In the genomic region with DNA sequence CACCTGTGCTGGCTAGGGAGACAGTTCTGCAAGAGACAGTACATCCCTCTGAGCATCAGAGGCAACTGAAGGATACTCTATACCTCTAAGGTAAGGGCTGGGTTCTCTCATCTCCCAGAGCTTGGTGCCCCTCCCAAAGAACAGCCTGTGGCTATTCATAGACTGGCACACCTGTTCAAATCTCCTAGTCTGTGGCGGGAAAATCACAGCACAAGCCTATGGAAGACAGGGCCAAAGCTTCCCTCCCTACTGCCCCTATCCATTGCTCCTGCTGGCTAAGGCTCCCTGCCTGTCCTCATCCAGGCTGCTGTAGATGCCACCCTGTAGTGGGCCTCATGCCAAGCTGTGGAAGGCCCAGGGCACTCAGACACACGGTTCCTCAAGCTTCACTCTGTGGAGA, we compare ENCODE assay signal across 14 mouse cellular contexts. TPM values are rescaled to one million over a fixed set of nuclear protein-coding genes. Genes with fewer than 3 reads are reported as not detected.
DNase-seq lines count a peak whose midpoint lies in the region; ATAC-seq and TF ChIP-seq lines count a peak whose summit lies in the region.
"Had no signal": no experiment of that assay in that cellular context is flagged by ENCODE, and none has a peak within 500 bp of the region (broad histone marks: within the 10 kb centered on the region; RNA-seq: fewer than 3 reads in every experiment).

No protein-coding gene starts in this region.

- DNase-seq in heart, postnatal 36 days = no peak
- no peak for DNase-seq in embryonic facial prominence, embryonic 10.5 days (ENCODE audit: low spot score)
- no peak for DNase-seq in limb, embryonic 14.5 days (ENCODE audit: low spot score)
- no peak for DNase-seq in layer of hippocampus, adult 8-10 months (ENCODE audit: low spot score in 2 of 2)
- no peak for DNase-seq in frontal cortex, postnatal 14 days (ENCODE audit: low spot score in 2 of 2)
- no peak for DNase-seq in right cerebral cortex, postnatal 4 days
- DNase-seq: cerebellum, adult 9-10 months; gastrocnemius, postnatal 14 days; kidney, postnatal 10 days had no signal

- no peak for TF ChIP-seq POLR2A in limb, embryonic 14.5 days (IDR thresholded peaks at IDR 0.05; ENCODE audit: borderline replicate concordance, extremely low read depth, insufficient read depth, insufficient read length)

- peak overlapping the region; percentile 26; the same call in 1 of the 2 replicates for H3K4me2 ChIP-seq in heart, embryonic 15.5 days
- peak overlapping the region; percentile 76; the same call in 1 of the 2 replicates for H3K4me2 ChIP-seq in forebrain, embryonic 13.5 days
- H3K4me2 ChIP-seq in limb, embryonic 14.5 days (replicated peaks; ENCODE audit: low read depth, low read length, severe bottlenecking) = no peak overlapping the region
- H3K4me2 ChIP-seq: liver, embryonic 15.5 days had no signal

- intact Hi-C loops in heart, postnatal 36 days (cut with DNase I) = no loop called here

- peak overlapping the region; percentile 86 for H3K27ac ChIP-seq in heart, embryonic 15.5 days
- H3K27ac ChIP-seq in embryonic facial prominence, embryonic 10.5 days (replicated peaks) = peak overlapping the region; percentile 88
- H3K27ac ChIP-seq in forebrain, embryonic 13.5 days = peak overlapping the region; percentile 99
- 0 out of 2 replicates have a peak overlapping the region, but pooled peaks have one; percentile 1 for H3K27ac ChIP-seq in limb, embryonic 14.5 days (replicated peaks; ENCODE audit: low read depth, low read length)
- H3K27ac ChIP-seq: liver, embryonic 15.5 days had no signal

- peaks cover 98% of the 10 kb centered on the region for H3K4me1 ChIP-seq in heart, embryonic 15.5 days (replicated peaks)
- peaks cover 100% of the 10 kb centered on the region for H3K4me1 ChIP-seq in embryonic facial prominence, embryonic 10.5 days
- H3K4me1 ChIP-seq in forebrain, embryonic 13.5 days = peaks cover 100% of the 10 kb centered on the region
- peaks cover 58% of the 10 kb centered on the region for H3K4me1 ChIP-seq in limb, embryonic 14.5 days (ENCODE audit: control insufficient read depth, insufficient read depth, low read length)

- no peak overlapping the region for H3K9ac ChIP-seq in heart, embryonic 15.5 days
- H3K9ac ChIP-seq in forebrain, embryonic 13.5 days = peak overlapping the region; percentile 60; the same call in 1 of the 2 replicates
- no peak overlapping the region for H3K9ac ChIP-seq in limb, embryonic 14.5 days (ENCODE audit: low read depth, low read length, severe bottlenecking)
- H3K9ac ChIP-seq: liver, embryonic 15.5 days had no signal

- H3K27me3 ChIP-seq in heart, embryonic 15.5 days = peaks cover 3% of the 10 kb centered on the region; the same call in 1 of the 2 replicates
- peaks cover 16% of the 10 kb centered on the region; the same call in 1 of the 2 replicates for H3K27me3 ChIP-seq in embryonic facial prominence, embryonic 10.5 days (replicated peaks; ENCODE audit: low read depth, poor library complexity, severe bottlenecking)
- H3K27me3 ChIP-seq in forebrain, embryonic 13.5 days = no peaks in the 10 kb centered on the region
- H3K27me3 ChIP-seq in limb, embryonic 14.5 days (ENCODE audit: control insufficient read depth, insufficient read depth, low read length) = no peaks in the 10 kb centered on the region
- H3K27me3 ChIP-seq: CH12.LX had no signal

- no peaks in the 10 kb centered on the region for H3K36me3 ChIP-seq in heart, embryonic 15.5 days
- H3K36me3 ChIP-seq in embryonic facial prominence, embryonic 10.5 days (replicated peaks) = peaks cover 63% of the 10 kb centered on the region
- H3K36me3 ChIP-seq in forebrain, embryonic 13.5 days (ENCODE audit: poor library complexity, severe bottlenecking) = peaks cover 48% of the 10 kb centered on the region
- 0 out of 2 replicates have a peak, but pooled peaks cover 2% of the 10 kb centered on the region for H3K36me3 ChIP-seq in limb, embryonic 14.5 days (ENCODE audit: control insufficient read depth, insufficient read depth, low read length)

- 67% methylated on average over 2 of the region's 2 CpGs for WGBS in heart, embryonic 15.5 days
- 89% methylated on average over 2 of the region's 2 CpGs for WGBS in embryonic facial prominence, embryonic 10.5 days
- WGBS in forebrain, embryonic 13.5 days = 55% methylated on average over 2 of the region's 2 CpGs
- WGBS in limb, embryonic 14.5 days = 78% methylated on average over 2 of the region's 2 CpGs

- no peaks in the 10 kb centered on the region for H3K9me3 ChIP-seq in heart, embryonic 15.5 days (replicated peaks)
- H3K9me3 ChIP-seq in embryonic facial prominence, embryonic 10.5 days = no peaks in the 10 kb centered on the region
- no peaks in the 10 kb centered on the region for H3K9me3 ChIP-seq in forebrain, embryonic 13.5 days (replicated peaks)
- no peaks in the 10 kb centered on the region for H3K9me3 ChIP-seq in limb, embryonic 14.5 days (ENCODE audit: control insufficient read depth, low read length)
- H3K9me3 ChIP-seq: liver, embryonic 15.5 days had no signal

- H3K4me3 ChIP-seq in heart, embryonic 15.5 days = no peak overlapping the region
- no peak overlapping the region; the same call in 1 of the 2 replicates for H3K4me3 ChIP-seq in embryonic facial prominence, embryonic 10.5 days
- no peak overlapping the region for H3K4me3 ChIP-seq in forebrain, embryonic 13.5 days
- no peak overlapping the region for H3K4me3 ChIP-seq in limb, embryonic 14.5 days (replicated peaks; ENCODE audit: low read length)
- H3K4me3 ChIP-seq: left cerebral cortex, adult 2 months; liver, embryonic 15.5 days had no signal

- no peak for ATAC-seq in heart, embryonic 15.5 days (replicated peaks; ENCODE audit: insufficient number of reproducible peaks, insufficient read depth, low FRiP score, low read depth)
- ATAC-seq in forebrain, embryonic 13.5 days = no peak
- no peak for ATAC-seq in limb, embryonic 14.5 days (ENCODE audit: low FRiP score, low read depth)

RNA-seq across cellular contexts. Expression of a gene that starts 20.8 kb away (rescaled TPM):
- 10.8 and 24.2 TPM in 2 replicates for polyA plus RNA-seq in heart, embryonic 15.5 days (2015; fragmentation: Nextera tagmentation; extraction: Ambion mirVana)
- total RNA-seq in heart, postnatal 36 days (2021) = 10 to 100 TPM; 29.5 to 34.0 TPM
- polyA plus RNA-seq in embryonic facial prominence, embryonic 10.5 days (2016; fragmentation: Nextera tagmentation; extraction: Ambion mirVana) = 17.1 and 20.3 TPM in 2 replicates
- polyA plus RNA-seq in forebrain, embryonic 13.5 days (2015; fragmentation: Nextera tagmentation; extraction: Ambion mirVana) = 28.1 and 32.8 TPM in 2 replicates
- 28.1 and 40.2 TPM in 2 replicates for polyA plus RNA-seq in limb, embryonic 14.5 days (2012; rRNA removed)
- polyA plus RNA-seq in limb, embryonic 14.5 days (2014; fragmentation: Nextera tagmentation; extraction: Ambion mirVana) = 44.5 and 47.0 TPM in 2 replicates
- 10 to 100 TPM; 31.0 to 36.2 (median 34.2) TPM for total RNA-seq in layer of hippocampus, adult 8-10 months (2022)

RNA-seq across cellular contexts. Expression of a gene that starts 50.7 kb away (rescaled TPM):
- polyA plus RNA-seq in heart, embryonic 15.5 days (2015; fragmentation: Nextera tagmentation; extraction: Ambion mirVana) = 10.5 and 14.5 TPM in 2 replicates
- 10 to 100 TPM; 36.9 to 39.1 TPM for total RNA-seq in heart, postnatal 36 days (2021)
- 30.4 and 32.1 TPM in 2 replicates for polyA plus RNA-seq in embryonic facial prominence, embryonic 10.5 days (2016; fragmentation: Nextera tagmentation; extraction: Ambion mirVana)
- polyA plus RNA-seq in forebrain, embryonic 13.5 days (2015; fragmentation: Nextera tagmentation; extraction: Ambion mirVana) = 16.9 and 22.5 TPM in 2 replicates
- polyA plus RNA-seq in limb, embryonic 14.5 days (2012; rRNA removed) = 62.5 and 73.3 TPM in 2 replicates
- polyA plus RNA-seq in limb, embryonic 14.5 days (2014; fragmentation: Nextera tagmentation; extraction: Ambion mirVana) = 47.1 and 47.6 TPM in 2 replicates
- 10 to 100 TPM; 48.2 to 56.5 (median 54.5) TPM for total RNA-seq in layer of hippocampus, adult 8-10 months (2022)

Comparison
In these comparisons a context has a peak if more than half of its experiments do, and no peak if none do; other contexts are left out.
1. H3K27ac ChIP-seq: peak in every context shown above with its lines; median percentile 99 in forebrain, embryonic 13.5 days; 88 in embryonic facial prominence, embryonic 10.5 days; 86 in heart, embryonic 15.5 days; 1 in limb, embryonic 14.5 days.